Mouse (Mus musculus) embryonic facial prominence, embryonic 13.5 days (tissue): ENCODE measurements around the gene Ndufs7. TPM values are rescaled to one million over a fixed set of nuclear protein-coding genes. Genes with fewer than 3 reads are reported as not detected.

ENCODE experiments used
- microRNA-seq: library from miRNA; unstranded; fragments of <30 nt; microRNA quantifications from one replicate; pipeline ENCODE4, GENCODE M21; 2016
- polyA plus RNA-seq: library from polyadenylated mRNA; unstranded; fragments of >200 nt; fragmentation: Nextera tagmentation; extraction: Ambion mirVana; gene quantifications from 2 replicates; pipeline ENCODE4 v1.2.1, GENCODE M21; 2015

Gene Ndufs7
- polyA plus RNA-seq, 1 experiment from 2014 or later: 299 TPM

Small RNA genes lying within 50 kb of the gene (microRNA-seq; reads per million reads assigned to microRNA genes)
- 0.55 reads per million for gene Mir6911

Other genes starting within 250 kb of the Ndufs7 start
- 3.9 and 4.6 TPM in 2 replicates for gene Arhgap45, start 232.5 kb upstream of the Ndufs7 start, polyA plus RNA-seq
- gene Polr2e, start 209.3 kb upstream of the Ndufs7 start, polyA plus RNA-seq: 247 and 265 TPM in 2 replicates
- 445 and 488 TPM in 2 replicates for gene Gpx4, start 202.0 kb upstream of the Ndufs7 start, polyA plus RNA-seq
- gene Sbno2, start 143.6 kb upstream of the Ndufs7 start, polyA plus RNA-seq: 15.8 and 16.1 TPM in 2 replicates
- gene Stk11, start 133.3 kb upstream of the Ndufs7 start, polyA plus RNA-seq: 18.5 and 19.0 TPM in 2 replicates
- gene Atp5d, start 110.5 kb upstream of the Ndufs7 start, polyA plus RNA-seq: 491 and 513 TPM in 2 replicates
- gene Cbarp, start 108.3 kb upstream of the Ndufs7 start, polyA plus RNA-seq: 6.8 and 9.8 TPM in 2 replicates
- gene Midn, start 100.8 kb upstream of the Ndufs7 start, polyA plus RNA-seq: 21.2 and 25.7 TPM in 2 replicates
- gene Cirbp, start 83.1 kb upstream of the Ndufs7 start, polyA plus RNA-seq: 142 and 162 TPM in 2 replicates
- 11.0 and 11.6 TPM in 2 replicates for gene 1600002K03Rik, start 76.2 kb upstream of the Ndufs7 start, polyA plus RNA-seq
- gene Efna2, start 69.6 kb upstream of the Ndufs7 start, polyA plus RNA-seq: 26.8 and 38.8 TPM in 2 replicates
- 96.1 and 97.6 TPM in 2 replicates for gene Mum1, start 22.7 kb upstream of the Ndufs7 start, polyA plus RNA-seq
- 27.2 and 33.6 TPM in 2 replicates for gene Gamt, start 11.9 kb downstream of the Ndufs7 start, polyA plus RNA-seq
- gene Dazap1, start 12.4 kb downstream of the Ndufs7 start, polyA plus RNA-seq: 66.0 and 70.6 TPM in 2 replicates
- 1,000 and 1,047 TPM in 2 replicates for gene Rps15, start 43.3 kb downstream of the Ndufs7 start, polyA plus RNA-seq
- 9.3 and 9.4 TPM in 2 replicates for gene Apc2, start 46.9 kb downstream of the Ndufs7 start, polyA plus RNA-seq
- 49.3 and 57.9 TPM in 2 replicates for gene 2310011J03Rik, start 71.4 kb downstream of the Ndufs7 start, polyA plus RNA-seq
- 4.4 and 4.9 TPM in 2 replicates for gene Pcsk4, start 80.4 kb downstream of the Ndufs7 start, polyA plus RNA-seq
- 6.0 and 6.3 TPM in 2 replicates for gene Reep6, start 80.8 kb downstream of the Ndufs7 start, polyA plus RNA-seq
- gene Adamtsl5, start 99.3 kb downstream of the Ndufs7 start, polyA plus RNA-seq: 3.2 and 4.3 TPM in 2 replicates
- 1.8 and 2.6 TPM in 2 replicates for gene Plk5, start 107.3 kb downstream of the Ndufs7 start, polyA plus RNA-seq
- gene Mex3d, start 138.5 kb downstream of the Ndufs7 start, polyA plus RNA-seq: 8.9 and 10.4 TPM in 2 replicates
- gene Mbd3, start 150.4 kb downstream of the Ndufs7 start, polyA plus RNA-seq: 263 and 297 TPM in 2 replicates
- 447 and 479 TPM in 2 replicates for gene Uqcr11, start 157.7 kb downstream of the Ndufs7 start, polyA plus RNA-seq
- gene Tcf3, start 184.5 kb downstream of the Ndufs7 start, polyA plus RNA-seq: 162 and 183 TPM in 2 replicates
- gene Onecut3, start 245.7 kb downstream of the Ndufs7 start, polyA plus RNA-seq: not detected in 2 replicates